Mouse (Mus musculus) ES-E14 (cell line): ENCODE measurements around the gene Zfp607b. TPM values are rescaled to one million over a fixed set of nuclear protein-coding genes. Genes with fewer than 3 reads are reported as not detected.
A peak's percentile ranks its signal among the peaks of the same experiment; 100 is the strongest.

Source experiments
- DNase-seq: peaks from one replicate; pipeline ENCODE4 v3.0.0-alpha.2; 2013; ENCODE audit warnings: low read depth, low spot score
- H3K27ac ChIP-seq: 2 replicates; pipeline ENCODE4 v1.5.1; 2012; ENCODE audit warnings: low read depth, mild to moderate bottlenecking, low read length, moderate library complexity, mixed read lengths; ENCODE audit not compliant: poor library complexity, insufficient read depth, severe bottlenecking
- H3K36me3 ChIP-seq: 2 replicates; pipeline ENCODE4 v1.6.1; 2012; ENCODE audit warnings: mild to moderate bottlenecking, low read length, moderate library complexity, mixed read lengths; ENCODE audit not compliant: control insufficient read depth, poor library complexity, insufficient read depth, severe bottlenecking
- H3K4me1 ChIP-seq, 2 experiments: fragments of 150-350 bp in 1 of 2; sonication (generic) in 1 of 2; 2 replicates each; pipeline ENCODE4 v1.6.1; 2012; ENCODE audit warnings: low read length in 2 of 2, mild to moderate bottlenecking in 1 of 2, mixed read lengths in 1 of 2; ENCODE audit not compliant: control insufficient read depth in 2 of 2, insufficient read depth in 2 of 2, poor library complexity in 1 of 2
- H3K4me3 ChIP-seq, 2 experiments: fragments of 150-350 bp in 1 of 2; sonication (generic) in 1 of 2; 2 replicates each; pipeline ENCODE4 v1.5.1; 2012; ENCODE audit warnings: low read length in 2 of 2, low read depth in 1 of 2, mild to moderate bottlenecking in 1 of 2, mixed read lengths in 1 of 2; ENCODE audit not compliant: insufficient read depth in 1 of 2, poor library complexity in 1 of 2, severe bottlenecking in 1 of 2
- H3K9ac ChIP-seq: 2 replicates; pipeline ENCODE4 v1.6.1; 2012; ENCODE audit warnings: low read depth, mild to moderate bottlenecking, low read length, mixed read lengths; ENCODE audit not compliant: poor library complexity, insufficient read depth, severe bottlenecking
- H3K9me3 ChIP-seq: fragments of 150-350 bp; sonication (generic); 2 replicates; pipeline ENCODE4 v1.6.1; 2012; ENCODE audit warnings: low read depth, mild to moderate bottlenecking, low read length; ENCODE audit not compliant: control insufficient read depth, insufficient read depth
- CHD2 ChIP-seq: IDR thresholded peaks from 2 replicates; pipeline ENCODE4 v1.6.1; 2014; ENCODE audit warnings: mild to moderate bottlenecking, low read depth, low read length, inconsistent platforms
- HCFC1 ChIP-seq: IDR thresholded peaks from 2 replicates; pipeline ENCODE4 v1.6.1; 2012; ENCODE audit warnings: low read length, inconsistent platforms, borderline replicate concordance; ENCODE audit not compliant: insufficient read depth
- MAFK ChIP-seq: IDR thresholded peaks from 2 replicates; pipeline ENCODE4 v1.6.1; 2014; ENCODE audit warnings: mild to moderate bottlenecking, low read depth, low read length, inconsistent platforms; ENCODE audit not compliant: insufficient read depth
- ZC3H11A ChIP-seq: IDR thresholded peaks from 2 replicates; pipeline ENCODE4 v1.6.1; 2012; ENCODE audit warnings: low read depth, mild to moderate bottlenecking, inconsistent platforms, low read length, borderline replicate concordance
- ZNF384 ChIP-seq: IDR thresholded peaks from 2 replicates; pipeline ENCODE4 v1.6.1; 2012; ENCODE audit warnings: low read depth, low read length, inconsistent platforms
- in situ Hi-C, 2 experiments: fragments of 600-800 bp; cut with MboI; formaldehyde crosslinking; loops; one replicate each; pipeline ENCODE4 v1.15.1; 2025; ENCODE audit warnings: low sequenced_read_pairs in 2 of 2, inconsistent platforms in 1 of 2; ENCODE audit not compliant: unreplicated experiment in 2 of 2
- total RNA-seq: library from RNA; depleted of rRNA; stranded (reverse); fragments of 300-350 nt; gene quantifications from 2 replicates; pipeline ENCODE4 v1.2.3, GENCODE M21; 2012

The Zfp607b gene
- total RNA-seq, 1 experiment = 6.6 TPM

- TF ChIP-seq ZC3H11A = no peak
- no peak for TF ChIP-seq ZNF384
- no peak for TF ChIP-seq HCFC1
- no peak overlapping the region for H3K9ac ChIP-seq
- no peak overlapping the region for H3K4me3 ChIP-seq
- DNase-seq = no peak
- H3K36me3 ChIP-seq = no peaks in the 10 kb centered on the region
- in situ Hi-C loops = loop anchor here in 1 of 2 experiments (10.0 kb wide), 1 partner anchor 69 kb away; no protein-coding TSS in a partner anchor
- H3K9me3 ChIP-seq = no peaks in the 10 kb centered on the region
- H3K27ac ChIP-seq = no peak overlapping the region
- H3K4me1 ChIP-seq = peaks cover 0 to 3% of the 10 kb centered on the region in 2 experiments; a peak in 1 of 4 replicates
Observed at GRCm38 (mm10) chr7:27655545-27655944, 33.6 kb upstream of the Zfp607b start.

DNA sequence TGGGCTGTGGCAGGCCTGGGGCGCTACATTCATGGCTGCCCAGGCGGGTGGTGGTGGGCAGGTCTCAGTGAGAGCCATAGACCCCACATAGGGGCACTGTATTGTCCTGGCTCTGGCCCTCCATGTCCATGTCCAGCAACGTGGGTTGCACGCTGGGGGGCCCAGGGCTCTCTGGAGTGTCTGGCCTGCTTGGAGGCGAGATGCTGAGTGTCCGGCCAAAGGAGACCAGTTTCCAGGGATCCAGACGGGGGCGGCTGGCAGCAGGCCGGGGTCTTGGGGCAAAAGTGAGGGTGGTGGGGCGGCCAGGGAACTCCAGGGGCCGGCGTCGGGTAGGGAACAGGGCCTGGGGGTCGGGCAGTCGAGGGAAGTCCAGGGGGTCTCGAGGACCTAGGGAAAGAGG, 32.5 kb upstream of the Zfp607b start:
- no peak overlapping the region for H3K27ac ChIP-seq
- no peak for DNase-seq
- H3K4me3 ChIP-seq = no peak overlapping the region
- TF ChIP-seq ZNF384 (no peak), ZC3H11A (no peak)
- no peaks in the 10 kb centered on the region for H3K36me3 ChIP-seq
- no peak overlapping the region for H3K9ac ChIP-seq
- in situ Hi-C loops = loop anchor here in 1 of 2 experiments (10.0 kb wide), 1 partner anchor 68 kb away; no protein-coding TSS in a partner anchor
- H3K4me1 ChIP-seq = peaks cover 0 to 3% of the 10 kb centered on the region in 2 experiments; a peak in 1 of 4 replicates
- H3K9me3 ChIP-seq = no peaks in the 10 kb centered on the region

GRCm38 (mm10) chr7:27657824-27658395, 31.2 kb upstream of the Zfp607b start:
- no peaks in the 10 kb centered on the region for H3K36me3 ChIP-seq
- TF ChIP-seq HCFC1 = no peak
- TF ChIP-seq MAFK = no peak
- TF ChIP-seq CHD2 = no peak
- no peak for TF ChIP-seq ZNF384
- TF ChIP-seq ZC3H11A = no peak
- H3K9ac ChIP-seq = peak overlapping the region; percentile 28
- peaks cover 0 to 3% of the 10 kb centered on the region in 2 experiments; a peak in 1 of 4 replicates for H3K4me1 ChIP-seq
- no peaks in the 10 kb centered on the region for H3K9me3 ChIP-seq
- peak overlapping the region; percentile 48 to 54; a peak in 3 of 4 replicates for H3K4me3 ChIP-seq
- no peak for DNase-seq
- in situ Hi-C loops = loop anchor here in 1 of 2 experiments (10.0 kb wide), 1 partner anchor 67 kb away; no protein-coding TSS in a partner anchor
- no peak overlapping the region for H3K27ac ChIP-seq

DNA sequence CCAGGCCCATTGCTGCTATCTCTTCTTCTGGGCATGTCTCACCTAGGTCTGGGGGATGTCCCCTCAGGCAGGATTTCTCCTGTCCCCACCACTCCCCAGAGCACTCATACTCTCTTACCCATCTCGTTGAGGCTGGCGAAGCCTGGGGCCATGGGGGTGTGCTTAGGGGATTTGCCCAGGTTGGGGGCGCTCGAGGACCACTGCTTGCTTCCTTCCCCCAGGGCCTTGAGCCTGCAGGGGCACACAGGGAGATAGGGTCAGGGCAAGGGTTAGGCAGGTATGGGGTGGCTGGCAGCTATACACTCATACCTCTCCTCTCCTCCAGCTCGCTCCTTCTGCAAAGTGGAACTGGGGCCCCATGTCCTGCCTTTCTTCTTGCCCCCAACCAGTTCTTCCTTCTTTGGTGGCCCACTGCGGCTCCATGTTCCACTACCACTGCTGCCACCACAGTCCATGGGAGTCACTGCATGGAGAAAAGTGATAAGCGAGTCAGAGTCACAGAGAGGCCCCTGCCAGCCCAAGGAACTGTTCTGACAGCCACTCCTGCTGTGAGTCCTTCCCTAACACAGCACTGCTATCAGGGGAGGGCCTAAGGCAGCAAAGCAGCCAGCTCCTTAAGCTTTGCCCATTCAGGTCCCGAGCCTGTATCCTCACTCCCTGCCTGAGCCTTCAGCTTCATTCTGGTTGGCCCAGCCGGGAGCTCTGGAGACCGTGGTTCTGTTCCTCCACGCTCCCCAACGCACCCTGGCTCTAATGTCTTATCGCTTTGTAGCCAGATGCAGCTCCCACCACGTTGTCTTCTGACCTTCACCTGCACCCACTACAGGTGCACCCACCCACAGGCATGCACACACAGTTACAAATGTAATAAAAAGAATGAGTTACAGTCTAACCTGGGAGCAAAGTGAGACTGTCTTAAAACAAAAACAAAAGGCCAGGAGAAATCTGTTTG, 30.2 kb upstream of the Zfp607b start:
- H3K9me3 ChIP-seq = no peaks in the 10 kb centered on the region
- no peak overlapping the region for H3K9ac ChIP-seq
- H3K27ac ChIP-seq = no peak overlapping the region
- no peaks in the 10 kb centered on the region for H3K36me3 ChIP-seq
- peaks cover 0 to 5% of the 10 kb centered on the region in 2 experiments; a peak in 1 of 4 replicates for H3K4me1 ChIP-seq
- no peak for DNase-seq
- in situ Hi-C loops = loop anchor here in 1 of 2 experiments (10.0 kb wide), 1 partner anchor 66 kb away; no protein-coding TSS in a partner anchor
- H3K4me3 ChIP-seq = peak overlapping the region in 1 of 2 experiments; percentile 48; a peak in 1 of 4 replicates
- TF ChIP-seq MAFK (no peak), HCFC1 (no peak)
